Mouse (Mus musculus) ovary, postnatal 14 days (tissue): ENCODE results near the gene Cela2a.
"Not testable (repeated sequence)": the region's sequence is repeated elsewhere in the genome, so short reads cannot be mapped to it uniquely, and the experiment has no call there.

Experiments used
- DNase-seq: peaks from one replicate; pipeline ENCODE4 v3.0.0; 2022; ENCODE audit warnings: low spot score

The Cela2a gene

GRCm38 (mm10) chr4:141797545-141797944 lies 28.4 kb downstream of the Cela2a start:
- no peak for DNase-seq

GRCm38 (mm10) chr4:141796954-141797353 lies 29.0 kb downstream of the Cela2a start:
- DNase-seq = no peak

- no peak for DNase-seq
These were observed 29.6 kb downstream of the Cela2a start for GRCm38 (mm10) chr4:141796356-141796755.

- DNase-seq = no peak
These were observed 31.8 kb downstream of the Cela2a start for GRCm38 (mm10) chr4:141794152-141794535.

GRCm38 (mm10) chr4:141793282-141794151 lies 32.4 kb downstream of the Cela2a start, which contains the start of gene Casp9:
Gene Casp9 (plus strand): TSS chr4:141793612.
- peak; percentile 99 for DNase-seq

- no peak for DNase-seq
These were observed 33.2 kb downstream of the Cela2a start for GRCm38 (mm10) chr4:141792554-141793281.

GRCm38 (mm10) chr4:141791951-141792350 lies 34.0 kb downstream of the Cela2a start:
- no peak for DNase-seq

GRCm38 (mm10) chr4:141791486-141791885 lies 34.5 kb downstream of the Cela2a start:
- no peak for DNase-seq

GRCm38 (mm10) chr4:141790524-141790990 lies 35.4 kb downstream of the Cela2a start, which contains the start of gene Dnajc16:
Gene Dnajc16 (minus strand): TSS chr4:141790931.
- DNase-seq = peak; percentile 92

- DNase-seq = no peak
These were observed 36.3 kb downstream of the Cela2a start for GRCm38 (mm10) chr4:141789564-141790218.

GRCm38 (mm10) chr4:141787462-141787861 lies 38.5 kb downstream of the Cela2a start:
- DNase-seq = no peak

- no peak for DNase-seq
These were observed 38.9 kb downstream of the Cela2a start for GRCm38 (mm10) chr4:141787046-141787445.

- DNase-seq = no peak
These were observed 39.8 kb downstream of the Cela2a start for GRCm38 (mm10) chr4:141786141-141786540.

- no peak for DNase-seq
These were observed 41.1 kb downstream of the Cela2a start for GRCm38 (mm10) chr4:141784835-141785234.

GRCm38 (mm10) chr4:141781201-141781985 lies 44.6 kb downstream of the Cela2a start:
- DNase-seq = no peak

GRCm38 (mm10) chr4:141779828-141780227 lies 46.1 kb downstream of the Cela2a start:
- no peak for DNase-seq

GRCm38 (mm10) chr4:141773019-141773418 lies 52.9 kb downstream of the Cela2a start:
- not testable (repeated sequence) for DNase-seq

GRCm38 (mm10) chr4:141771823-141772222 lies 54.1 kb downstream of the Cela2a start:
- no peak for DNase-seq

- no peak for DNase-seq
These were observed 56.3 kb downstream of the Cela2a start for GRCm38 (mm10) chr4:141769501-141770160.

- peak; percentile 15 for DNase-seq
These were observed 58.5 kb downstream of the Cela2a start for GRCm38 (mm10) chr4:141767353-141768036.
